Mouse (Mus musculus) layer of hippocampus, postnatal 36 days (tissue): ENCODE results near the gene Pter. TPM values are rescaled to one million over a fixed set of nuclear protein-coding genes. Genes with fewer than 3 reads are reported as not detected.
A peak's percentile ranks its signal among the peaks of the same experiment; 100 is the strongest.

ENCODE experiments used
- DNase-seq, 2 experiments: peaks; one replicate each; pipeline ENCODE4 v3.0.0; 2022
- total RNA-seq, 2 experiments: library from RNA; stranded (reverse); gene quantifications; 2 replicates each; pipeline ENCODE4 v1.2.3; 2021

Pter gene
- total RNA-seq, 2 experiments from 2014 or later = 0.99 to 1.1 TPM

DNA sequence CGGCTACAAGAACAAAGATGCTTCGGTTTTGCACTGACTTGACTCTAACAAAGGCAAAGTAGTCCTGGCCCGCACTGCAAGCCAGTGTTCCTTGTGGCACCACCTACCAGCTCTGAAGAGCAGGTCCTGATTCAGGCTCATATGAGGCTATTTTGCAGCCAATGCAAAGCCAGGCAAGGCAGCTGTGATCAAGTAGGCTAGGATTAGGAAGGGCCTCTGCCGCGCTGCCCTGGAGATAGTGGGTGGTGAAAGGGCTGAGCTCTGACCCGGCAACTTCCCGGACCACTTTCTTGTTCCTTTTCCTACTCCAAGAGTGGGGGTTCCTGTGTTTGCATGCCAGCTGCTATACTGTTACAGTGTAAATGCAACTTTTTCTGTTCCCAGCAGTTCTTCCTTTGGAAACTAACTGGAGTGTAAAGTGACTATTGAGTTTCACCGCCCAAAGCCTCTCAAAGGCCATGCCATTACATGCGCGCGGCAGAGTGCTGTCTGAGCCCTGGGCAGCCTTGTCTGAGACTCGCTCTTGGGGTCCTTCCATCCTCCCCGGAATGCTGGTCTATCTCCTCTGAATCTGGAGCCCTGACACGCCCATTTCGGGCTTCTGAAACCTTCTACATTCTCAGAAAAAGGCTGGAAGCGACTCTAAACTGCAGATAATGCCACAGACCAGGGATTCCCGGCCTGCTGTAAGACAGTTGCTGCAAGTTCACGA, 85.6 kb downstream of the Pter start:
- peak in 1 of 2 experiments; percentile 27 for DNase-seq

DNA sequence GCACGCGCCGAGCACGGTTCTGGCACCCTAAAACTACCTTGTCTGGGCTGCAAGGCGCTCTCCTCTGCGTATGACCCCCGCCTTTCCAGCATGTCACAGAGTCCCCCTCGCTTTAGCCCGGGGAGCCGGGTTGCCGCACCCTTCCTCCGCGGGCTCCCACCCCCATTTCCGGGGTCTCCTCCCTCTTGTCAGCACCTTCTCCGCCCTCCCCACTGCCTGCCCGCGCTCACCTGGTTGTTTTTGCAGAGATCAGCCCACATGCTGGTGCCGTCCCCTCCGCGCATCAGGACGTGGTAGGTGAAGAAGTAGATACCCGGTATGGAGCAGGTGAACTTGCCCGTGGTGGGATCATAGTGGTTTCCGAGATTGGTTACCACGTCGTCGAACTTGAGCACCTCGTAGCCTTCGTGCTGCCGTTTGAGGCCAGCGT, 86.2 kb downstream of the Pter start:
- peak in 1 of 2 experiments; percentile 21 for DNase-seq

DNA sequence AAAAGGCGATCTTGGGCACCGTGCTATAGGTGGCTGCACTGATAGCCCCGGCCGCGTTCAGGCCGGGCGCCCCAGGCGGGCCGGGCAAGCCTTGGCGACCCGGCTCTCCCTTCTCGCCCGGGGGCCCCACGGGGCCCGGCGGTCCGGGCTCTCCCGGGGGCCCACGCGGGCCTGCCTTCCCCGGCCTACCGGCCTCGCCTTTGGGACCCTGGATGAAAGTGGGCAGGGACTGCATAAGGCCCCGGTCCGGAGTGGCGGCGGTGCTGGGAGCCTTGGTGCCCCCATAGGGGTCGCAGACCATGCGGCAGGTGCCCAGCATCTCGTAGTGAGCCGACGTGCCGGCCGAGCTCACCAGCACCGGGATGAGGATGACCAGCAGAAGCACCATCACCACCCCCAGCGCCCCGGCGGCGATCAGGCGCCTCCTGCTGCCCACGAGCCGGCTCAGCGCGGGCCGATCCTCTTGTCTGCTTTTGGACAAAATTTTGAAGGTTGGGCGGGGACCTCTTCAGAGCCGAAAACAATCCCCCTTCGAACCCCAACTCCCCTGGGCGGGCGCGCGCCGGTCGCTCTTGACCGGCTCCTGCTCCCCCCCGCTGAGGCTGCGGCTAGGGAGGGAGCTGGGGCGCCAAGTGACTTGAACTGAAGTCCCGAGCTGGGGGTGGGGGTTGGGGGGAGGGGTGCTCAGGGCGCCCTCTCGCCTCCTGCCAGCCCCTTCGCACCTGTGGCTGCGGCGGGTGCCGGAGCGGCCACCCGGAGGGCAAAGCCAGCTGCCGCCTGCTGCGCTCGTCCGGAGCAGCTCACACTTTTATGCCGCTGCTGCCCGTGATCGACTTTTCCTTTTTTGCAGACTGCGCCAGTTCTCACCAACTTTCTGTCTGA, 86.9 kb downstream of the Pter start:
- DNase-seq = peak; percentile 50 to 52

DNA sequence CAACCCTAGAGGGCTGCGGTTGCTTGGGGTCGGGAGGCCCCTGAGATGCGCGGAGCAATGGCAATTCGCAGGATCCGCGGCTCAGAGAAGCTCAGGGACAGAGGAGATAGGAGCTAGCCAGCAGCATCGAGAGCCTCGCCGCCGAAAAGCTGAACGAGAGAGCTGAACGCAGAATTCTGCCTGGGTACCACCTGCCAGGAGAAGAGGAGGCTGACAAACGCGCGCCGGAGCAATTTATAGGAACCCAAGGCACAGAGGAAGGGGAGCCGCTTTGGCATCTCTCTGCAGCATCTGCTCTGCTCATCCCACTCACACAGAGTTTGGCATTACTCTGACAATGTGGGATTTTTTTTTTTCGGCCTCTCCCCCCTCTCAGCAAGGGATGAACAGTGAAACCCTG, 87.6 kb downstream of the Pter start, which contains the start of gene C1ql3:
Gene C1ql3 (minus strand): TSS at position 335 of the 400 bp plus-strand sequence.
- peak; percentile 87 to 89 for DNase-seq

DNA sequence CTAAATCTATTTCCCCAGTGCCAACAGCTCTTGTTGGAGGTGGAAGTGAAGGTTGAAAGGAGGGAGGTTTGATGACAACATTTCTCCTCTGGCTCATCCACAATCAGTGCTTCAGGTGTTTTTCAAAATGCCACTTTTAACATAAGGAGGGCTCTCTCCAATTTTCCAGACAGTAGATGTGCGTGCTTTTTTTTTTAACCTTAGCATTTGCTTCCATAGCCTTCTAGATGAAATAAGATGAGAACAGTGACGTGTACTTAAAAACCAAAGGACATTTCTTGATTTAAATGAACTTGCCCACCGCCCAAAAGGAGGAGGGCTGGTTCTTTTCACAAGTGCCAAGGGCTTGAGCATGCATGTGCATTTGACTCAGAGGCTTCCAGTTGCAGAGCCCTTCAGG, 88.1 kb downstream of the Pter start:
- no peak for DNase-seq

DNA sequence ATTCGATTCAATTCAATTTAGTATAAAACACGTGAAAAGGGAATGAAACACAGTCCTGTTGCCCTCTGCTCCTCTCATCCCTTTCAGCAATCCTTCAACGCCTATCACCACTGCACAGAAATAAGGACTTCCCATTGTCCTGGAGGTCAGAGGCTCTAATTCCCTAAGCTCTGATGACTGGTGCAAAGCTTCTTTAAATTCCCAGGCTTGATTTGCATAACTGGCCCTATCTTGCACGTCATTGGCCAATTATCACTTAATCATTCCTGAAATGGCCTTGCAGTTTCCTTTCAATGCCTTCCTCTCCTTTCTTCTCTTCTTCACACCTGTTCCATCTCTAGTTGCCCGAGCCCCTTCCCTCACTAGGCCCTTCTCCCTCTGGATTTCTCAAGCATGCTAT, 94.5 kb downstream of the Pter start:
- no peak for DNase-seq

DNA sequence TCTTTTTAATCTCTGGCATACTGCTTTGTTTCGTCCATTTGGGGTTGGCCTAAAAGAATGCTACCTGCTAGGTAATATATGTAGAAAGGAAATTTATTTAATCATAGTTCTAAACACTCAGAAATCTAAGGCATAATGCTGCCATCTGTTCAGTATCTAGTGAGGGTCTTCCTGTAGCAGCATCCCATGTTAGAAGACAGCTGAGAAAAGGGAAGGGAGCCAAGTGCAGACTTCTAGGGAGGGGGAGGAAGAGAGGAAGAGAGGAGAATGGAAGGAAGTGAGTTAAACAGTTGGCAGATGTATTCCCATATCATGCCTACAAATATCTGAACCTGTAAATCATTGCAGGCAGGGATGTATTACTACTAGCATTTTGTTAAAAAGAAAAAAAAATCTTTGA, 95.0 kb downstream of the Pter start:
- no peak for DNase-seq

DNA sequence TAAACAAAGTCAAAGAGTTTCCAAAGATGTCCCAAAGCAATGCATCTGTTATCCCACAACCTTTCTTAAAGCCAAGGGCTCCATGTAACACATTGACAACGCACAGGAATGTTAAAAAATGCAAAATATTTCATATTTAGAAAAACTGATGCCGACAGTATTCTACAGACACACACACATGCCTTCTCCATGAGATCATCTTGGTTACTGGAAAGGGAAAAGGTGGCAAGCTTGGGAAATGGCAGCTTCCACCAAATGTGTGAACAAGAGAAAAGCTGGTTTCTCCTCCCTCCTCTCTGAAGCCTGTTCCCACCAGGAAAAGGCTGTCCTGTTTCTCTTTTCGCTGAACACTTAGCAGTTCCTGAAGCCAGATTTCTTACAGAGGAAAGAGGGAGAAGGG, 114.9 kb downstream of the Pter start:
- DNase-seq = no peak

DNA sequence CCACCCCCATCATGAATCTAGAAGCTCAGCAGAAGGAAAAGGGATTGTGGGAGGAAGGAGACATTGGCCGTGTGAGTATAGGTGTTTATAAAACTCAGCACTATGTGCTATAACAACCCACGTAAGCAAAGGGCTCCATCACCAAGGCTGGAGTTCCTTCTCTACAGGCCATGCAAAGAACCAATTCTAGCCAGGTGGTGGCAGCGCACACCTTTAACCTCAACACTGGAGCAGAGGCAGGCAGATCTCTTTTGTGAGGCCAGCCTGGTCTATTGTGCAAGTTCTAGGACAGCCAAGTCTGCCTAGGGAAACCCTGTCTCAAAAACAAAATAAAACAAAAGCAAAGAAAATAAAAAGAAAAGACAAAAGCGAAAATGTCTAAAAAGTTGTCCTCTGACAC, 115.9 kb downstream of the Pter start:
- no peak for DNase-seq

DNA sequence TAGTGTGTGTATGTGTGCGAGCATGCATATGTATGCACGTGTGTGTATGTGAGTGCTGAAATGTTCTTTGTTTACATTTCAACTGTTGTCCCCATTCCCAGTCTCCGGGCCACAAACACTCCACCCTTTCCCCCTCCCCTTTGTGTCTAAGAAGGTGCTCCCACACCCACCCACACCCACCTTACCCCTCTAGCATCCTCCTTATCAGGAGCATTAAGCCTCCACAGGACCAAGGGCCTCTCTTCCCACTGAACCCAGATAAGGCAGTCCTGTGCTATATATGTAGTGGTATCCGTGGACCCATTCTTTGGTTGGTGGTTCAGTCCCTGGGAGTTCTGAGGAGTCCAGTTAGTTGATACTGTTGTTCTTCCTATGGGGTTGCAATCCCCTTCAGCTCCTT, 120.7 kb downstream of the Pter start:
- DNase-seq = no peak

DNA sequence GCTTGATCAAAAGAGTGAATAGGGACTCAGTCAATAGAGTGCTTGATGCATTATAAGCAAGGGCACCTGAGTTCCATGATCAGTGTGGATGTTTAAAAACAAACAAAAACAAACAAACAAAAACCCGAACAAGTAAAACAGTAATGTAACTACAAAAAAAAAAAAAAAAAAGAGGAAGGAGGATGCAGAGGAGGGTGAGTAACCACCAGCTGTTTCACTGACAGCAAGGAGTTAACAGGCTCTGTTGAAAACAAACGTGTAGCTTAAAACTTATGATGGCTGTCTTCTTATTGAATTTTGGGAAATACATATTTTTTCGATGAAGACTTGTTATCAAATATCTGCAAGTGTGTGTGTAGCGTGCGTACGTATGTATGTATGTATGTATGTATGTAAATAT, 124.8 kb downstream of the Pter start:
- no peak for DNase-seq

Other genes starting within 250 kb of the Pter start
- gene C1ql3, start 87.8 kb downstream of the Pter start, total RNA-seq = 100 to 1,000 TPM; 163 to 194 TPM